ENCODE assay signal across 24 mouse cellular contexts in genomic region chr3:29771194-29771593, GRCm38 (mm10).
A peak's percentile ranks its signal among the peaks of the same experiment; 100 is the strongest.
DNase-seq lines count a peak whose midpoint lies in the region; ATAC-seq and TF ChIP-seq lines count a peak whose summit lies in the region.
"Had no signal": no experiment of that assay in that cellular context is flagged by ENCODE, and none has a peak within 500 bp of the region (broad histone marks: within the 10 kb centered on the region; RNA-seq: fewer than 3 reads in every experiment).

No protein-coding gene starts in this region.

- DNase-seq in hindbrain, postnatal 0 days (ENCODE audit: low spot score), result peak; percentile 4
- no peak for DNase-seq in midbrain, embryonic 10.5 days (ENCODE audit: low spot score)
- DNase-seq in brain, embryonic 14.5 days (ENCODE audit: low read depth), result peak; percentile 19
- DNase-seq in cerebellum, adult 9-11 months, result no peak
- DNase-seq: adrenal gland, adult 8-10 months; adrenal gland, postnatal 14 days; adrenal gland, postnatal 36 days; B cell, adult 2 months; cerebellum, adult 11 months; cerebellum, adult 18-20 months; cerebellum, adult 8-10 months; cerebellum, postnatal 10 days; cerebellum, postnatal 25 days had no signal

- no peak overlapping the region for H3K4me3 ChIP-seq in hindbrain, postnatal 0 days (ENCODE audit: low read length)
- H3K4me3 ChIP-seq in hindbrain, embryonic 12.5 days, result no peak overlapping the region
- H3K4me3 ChIP-seq in midbrain, embryonic 15.5 days, result no peak overlapping the region
- H3K4me3 ChIP-seq in midbrain, embryonic 10.5 days, result no peak overlapping the region
- H3K4me3 ChIP-seq: embryonic facial prominence, embryonic 10.5 days; embryonic facial prominence, embryonic 12.5 days had no signal

- no peaks in the 10 kb centered on the region for H3K4me1 ChIP-seq in hindbrain, postnatal 0 days (ENCODE audit: insufficient read depth, low read length)
- no peaks in the 10 kb centered on the region for H3K4me1 ChIP-seq in hindbrain, embryonic 12.5 days
- no peaks in the 10 kb centered on the region for H3K4me1 ChIP-seq in midbrain, embryonic 15.5 days
- no peaks in the 10 kb centered on the region for H3K4me1 ChIP-seq in midbrain, embryonic 10.5 days
- H3K4me1 ChIP-seq: embryonic facial prominence, embryonic 10.5 days; embryonic facial prominence, embryonic 12.5 days had no signal

- H3K9me3 ChIP-seq in hindbrain, postnatal 0 days (ENCODE audit: low read length), result no peaks in the 10 kb centered on the region
- no peaks in the 10 kb centered on the region for H3K9me3 ChIP-seq in hindbrain, embryonic 12.5 days (replicated peaks)
- H3K9me3 ChIP-seq in midbrain, embryonic 15.5 days, result no peaks in the 10 kb centered on the region
- H3K9me3 ChIP-seq in midbrain, embryonic 10.5 days (replicated peaks), result no peaks in the 10 kb centered on the region
- H3K9me3 ChIP-seq: embryonic facial prominence, embryonic 10.5 days; embryonic facial prominence, embryonic 12.5 days; G1E had no signal

- no peak overlapping the region for H3K4me2 ChIP-seq in hindbrain, postnatal 0 days (ENCODE audit: low read depth, low read length)
- no peak overlapping the region for H3K4me2 ChIP-seq in hindbrain, embryonic 12.5 days (replicated peaks)
- H3K4me2 ChIP-seq in midbrain, embryonic 15.5 days, result no peak overlapping the region
- H3K4me2 ChIP-seq: embryonic facial prominence, embryonic 12.5 days had no signal

- ATAC-seq in hindbrain, postnatal 0 days, result no peak
- no peak for ATAC-seq in hindbrain, embryonic 12.5 days (ENCODE audit: low FRiP score)
- ATAC-seq in midbrain, embryonic 15.5 days (replicated peaks), result peak; percentile 80; the same call in 1 of the 2 replicates
- ATAC-seq: activated CD4-positive, CD25-positive, alpha-beta regulatory T cell, adult 4 months; CD4-positive, CD25-positive, alpha-beta regulatory T cell, adult 4 months; forebrain, embryonic 14.5 days; forebrain, embryonic 16.5 days; Patski had no signal

- TF ChIP-seq CTCF in hindbrain, postnatal 0 days (IDR thresholded peaks at IDR 0.05; ENCODE audit: low read depth), result no peak
- no peak for TF ChIP-seq CTCF in brain, embryonic 14.5 days (IDR thresholded peaks at IDR 0.05; ENCODE audit: borderline replicate concordance, extremely low read depth, insufficient read depth, insufficient read length)

- WGBS in hindbrain, postnatal 0 days, result 80% methylated on average over 1 of the region's 1 CpGs
- WGBS in hindbrain, embryonic 12.5 days, result 82% methylated on average over 1 of the region's 1 CpGs
- WGBS in midbrain, embryonic 15.5 days, result 62% methylated on average over 1 of the region's 1 CpGs
- WGBS in midbrain, embryonic 10.5 days, result 85% methylated on average over 1 of the region's 1 CpGs

- no peak for TF ChIP-seq POLR2A in brain, embryonic 14.5 days (IDR thresholded peaks at IDR 0.05; ENCODE audit: borderline replicate concordance, extremely low read depth, insufficient read depth, insufficient read length, poor library complexity, severe bottlenecking)

- no peak overlapping the region for H3K9ac ChIP-seq in hindbrain, postnatal 0 days (replicated peaks; ENCODE audit: low read length)
- H3K9ac ChIP-seq in hindbrain, embryonic 12.5 days, result no peak overlapping the region
- H3K9ac ChIP-seq in midbrain, embryonic 15.5 days, result no peak overlapping the region
- H3K9ac ChIP-seq: embryonic facial prominence, embryonic 12.5 days had no signal

- H3K27me3 ChIP-seq in hindbrain, postnatal 0 days (ENCODE audit: insufficient read depth, low read length), result no peaks in the 10 kb centered on the region
- no peaks in the 10 kb centered on the region for H3K27me3 ChIP-seq in hindbrain, embryonic 12.5 days
- no peaks in the 10 kb centered on the region for H3K27me3 ChIP-seq in midbrain, embryonic 15.5 days (replicated peaks)
- H3K27me3 ChIP-seq in midbrain, embryonic 10.5 days (ENCODE audit: low read depth, poor library complexity, severe bottlenecking), result no peaks in the 10 kb centered on the region
- H3K27me3 ChIP-seq: CH12.LX; embryonic facial prominence, embryonic 12.5 days had no signal

- H3K27ac ChIP-seq in hindbrain, postnatal 0 days, result no peak overlapping the region
- H3K27ac ChIP-seq in hindbrain, embryonic 12.5 days, result no peak overlapping the region
- H3K27ac ChIP-seq in midbrain, embryonic 15.5 days, result no peak overlapping the region
- H3K27ac ChIP-seq in midbrain, embryonic 10.5 days (replicated peaks), result no peak overlapping the region
- H3K27ac ChIP-seq: embryonic facial prominence, embryonic 10.5 days; embryonic facial prominence, embryonic 12.5 days had no signal

- H3K36me3 ChIP-seq in hindbrain, postnatal 0 days (ENCODE audit: insufficient read depth, low read length), result no peaks in the 10 kb centered on the region
- H3K36me3 ChIP-seq in hindbrain, embryonic 12.5 days, result no peaks in the 10 kb centered on the region
- no peaks in the 10 kb centered on the region for H3K36me3 ChIP-seq in midbrain, embryonic 15.5 days (replicated peaks)
- no peaks in the 10 kb centered on the region for H3K36me3 ChIP-seq in midbrain, embryonic 10.5 days
- H3K36me3 ChIP-seq: embryonic facial prominence, embryonic 10.5 days; embryonic facial prominence, embryonic 12.5 days; G1E had no signal

Comparison
In these comparisons a context has a peak if more than half of its experiments do, and no peak if none do; other contexts are left out.
1. DNase-seq: peak in hindbrain, postnatal 0 days (single experiment) and brain, embryonic 14.5 days (single experiment); none in midbrain, embryonic 10.5 days (single experiment) and cerebellum, adult 9-11 months (single experiment).